Mouse (Mus musculus): ENCODE measurements around the gene Lce1i.
"Not testable (repeated sequence)": the region's sequence is repeated elsewhere in the genome, so short reads cannot be mapped to it uniquely, and the experiment has no call there.

Gene Lce1i

DNA sequence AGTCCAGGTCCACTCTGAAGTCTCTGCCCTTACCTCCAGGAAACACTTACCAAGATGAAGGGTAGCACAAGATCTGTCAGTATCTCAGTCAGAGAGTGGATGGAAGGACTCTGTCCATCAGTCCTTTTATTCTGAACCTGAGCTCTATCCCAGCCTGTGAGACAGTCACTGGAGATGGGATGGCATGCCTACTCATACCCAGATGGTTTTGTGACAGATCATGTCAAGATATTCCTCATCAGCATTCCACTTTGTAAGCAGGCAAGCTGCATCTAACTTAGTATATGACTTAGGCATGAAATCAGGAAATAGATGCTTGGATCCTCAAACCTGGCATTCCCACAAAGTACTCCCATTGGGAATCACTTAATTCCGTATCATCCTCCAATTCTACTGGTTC, at the start of gene Lce1i:
TSS of gene Lce1i (minus strand) at position 101 of the 400 bp plus-strand sequence.
- no peak for DNase-seq (ENCODE audit: extremely low spot score, low read depth, low spot score)

DNA sequence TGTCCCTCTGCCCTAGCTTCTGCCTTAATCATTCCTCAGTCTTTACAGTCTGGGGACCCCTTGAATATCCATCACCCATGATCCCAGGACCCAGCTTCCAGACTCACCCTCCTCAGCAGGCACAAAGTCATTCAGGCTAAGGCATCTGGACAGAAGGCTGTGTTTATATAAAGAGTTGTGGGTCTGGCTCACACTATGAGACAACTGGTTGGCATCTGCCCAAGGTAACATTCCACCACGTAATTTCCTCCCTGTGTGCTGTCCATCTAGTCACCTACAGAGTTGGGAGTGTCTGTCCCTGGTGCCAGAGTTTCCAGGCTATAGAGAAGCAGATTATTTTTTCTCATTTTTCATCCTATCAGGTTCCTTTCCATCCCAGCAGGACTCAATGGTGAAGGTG, 48.4 kb upstream of the Lce1i start, which contains the start of gene Kprp:
TSS of gene Kprp (minus strand) at position 140 of the 400 bp plus-strand sequence.
- no peak for DNase-seq (ENCODE audit: extremely low spot score, low read depth, low spot score)

DNA sequence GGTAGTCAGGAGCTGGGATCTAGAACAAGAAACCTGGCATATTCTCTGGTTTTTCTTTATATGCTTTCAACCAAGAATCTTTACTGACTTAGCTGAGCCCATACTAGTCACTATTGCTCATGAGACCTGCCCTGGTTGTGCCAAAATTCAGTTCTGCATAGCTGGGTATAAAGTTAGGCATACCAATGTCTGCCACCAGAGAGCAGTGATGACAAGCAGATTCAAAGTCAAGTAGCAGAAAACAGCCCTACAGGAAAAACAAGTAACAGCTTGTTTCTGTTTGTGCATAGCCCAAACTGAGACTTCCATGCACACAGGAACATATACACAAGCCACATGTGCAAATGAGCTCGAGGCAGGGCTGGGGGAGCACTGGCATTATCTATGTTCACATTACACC, 47.1 kb upstream of the Lce1i start:
- DNase-seq (ENCODE audit: extremely low spot score, low read depth, low spot score) = no peak

DNA sequence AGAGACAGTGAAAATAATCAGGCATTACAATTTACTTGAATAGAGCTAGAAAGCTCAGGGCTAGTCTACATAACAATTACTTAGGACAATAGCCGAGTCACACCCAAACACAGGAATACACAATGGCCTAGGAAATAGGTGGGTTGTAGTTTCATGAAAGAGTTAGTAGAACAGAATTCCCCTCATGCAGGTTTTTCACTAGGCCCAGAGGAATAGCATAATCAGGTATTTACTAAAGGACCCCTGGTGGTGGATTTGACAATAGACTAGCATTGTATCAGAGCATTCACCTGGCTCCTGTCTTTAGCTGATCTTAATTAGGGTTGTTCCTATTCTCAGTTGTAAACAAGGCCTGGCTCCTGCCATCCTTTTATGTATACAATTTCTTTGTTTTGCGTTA, 37.3 kb upstream of the Lce1i start:
- not testable (repeated sequence) for DNase-seq (ENCODE audit: extremely low spot score, low read depth, low spot score)

DNA sequence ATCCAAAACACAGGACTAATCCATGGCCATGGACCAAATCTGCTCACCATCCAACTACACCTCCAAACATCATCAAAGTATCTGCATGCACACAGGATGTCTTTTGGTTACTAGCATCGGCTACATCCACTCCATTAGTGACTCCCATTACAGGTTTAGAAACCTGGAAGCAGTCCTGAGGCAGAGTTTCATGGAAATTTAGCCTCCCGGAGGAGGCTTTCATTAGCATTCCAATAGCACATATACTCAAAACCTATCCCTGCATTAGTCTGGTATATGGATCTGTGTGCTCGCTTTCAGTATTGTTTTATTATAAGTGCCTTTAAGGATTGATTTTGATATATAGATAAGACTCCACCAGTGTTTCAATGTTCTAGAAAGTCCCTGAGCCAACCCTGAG, 36.9 kb upstream of the Lce1i start:
- DNase-seq (ENCODE audit: extremely low spot score, low read depth, low spot score) = no peak

GRCm38 (mm10) chr3:92807791-92808190, 29.1 kb upstream of the Lce1i start, which contains the start of gene Lce1k:
Gene Lce1k (minus strand): TSS chr3:92807891.
- DNase-seq (ENCODE audit: extremely low spot score, low read depth, low spot score) = no peak

DNA sequence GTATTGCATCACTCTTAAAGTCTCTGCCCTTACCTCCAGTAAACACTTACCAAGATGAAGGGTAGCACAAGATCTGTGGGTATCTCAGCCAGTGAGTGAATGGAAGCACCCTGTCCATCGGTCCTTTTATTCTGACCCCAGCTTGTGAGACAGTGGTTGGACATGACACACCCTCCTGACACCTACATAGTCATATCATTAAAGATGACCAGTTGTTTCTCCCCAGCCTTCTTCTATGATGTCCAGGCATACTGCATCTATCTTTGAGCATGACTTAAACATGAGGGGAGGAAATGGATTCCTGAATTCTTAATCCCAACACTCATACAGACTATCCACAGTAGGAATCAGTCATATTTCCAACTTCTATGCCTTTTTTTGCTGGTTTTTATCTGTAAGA, 11.7 kb upstream of the Lce1i start, which contains the start of gene Lce1j:
TSS of gene Lce1j (minus strand) at position 101 of the 400 bp plus-strand sequence.
- no peak for DNase-seq (ENCODE audit: extremely low spot score, low read depth, low spot score)

GRCm38 (mm10) chr3:92771573-92771972, 7.1 kb downstream of the Lce1i start:
- no peak for DNase-seq (ENCODE audit: extremely low spot score, low read depth, low spot score)

GRCm38 (mm10) chr3:92764965-92765364, 13.7 kb downstream of the Lce1i start, which contains the start of gene Lce1h:
Gene Lce1h (minus strand): TSS chr3:92765065.
- no peak for DNase-seq (ENCODE audit: extremely low spot score, low read depth, low spot score)

- DNase-seq (ENCODE audit: extremely low spot score, low read depth, low spot score) = no peak
Observed at GRCm38 (mm10) chr3:92753197-92753596, 25.5 kb downstream of the Lce1i start.

DNA sequence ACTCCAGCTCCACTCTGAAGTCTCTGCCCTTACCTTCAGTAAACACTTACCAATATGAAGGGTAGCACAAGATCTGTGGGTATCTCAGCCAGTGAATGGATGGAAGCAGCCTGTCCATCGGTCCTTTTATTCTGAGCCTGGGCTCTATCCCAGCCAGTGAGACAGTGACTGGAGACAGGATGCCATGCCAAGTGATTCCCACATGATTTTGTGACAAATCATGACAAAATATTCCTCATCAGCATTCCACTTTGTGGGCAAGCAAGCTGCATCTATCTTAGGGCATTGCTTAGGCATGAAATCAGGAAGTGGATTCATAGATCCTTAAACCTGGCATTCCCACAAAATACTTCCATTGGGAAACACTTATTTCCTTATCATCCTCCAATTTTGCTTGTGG, 26.5 kb downstream of the Lce1i start, which contains the start of gene Lce1g:
TSS of gene Lce1g (minus strand) at position 101 of the 400 bp plus-strand sequence.
- DNase-seq (ENCODE audit: extremely low spot score, low read depth, low spot score) = no peak

- no peak for DNase-seq (ENCODE audit: extremely low spot score, low read depth, low spot score)
Observed at GRCm38 (mm10) chr3:92738996-92739395, 39.7 kb downstream of the Lce1i start, which contains the start of gene Gm38119. Gene Gm38119 (minus strand): TSS chr3:92739096.

Data from hindlimb bud, embryonic 11.5 days (tissue).